Mouse (Mus musculus) small intestine, adult 2 months (tissue): ENCODE results near the gene Cdk5r1. TPM values are rescaled to one million over a fixed set of nuclear protein-coding genes. Genes with fewer than 3 reads are reported as not detected.

Experiments
- H3K27ac ChIP-seq: fragments of 200-500 bp; 2 replicates; pipeline ENCODE4 v1.5.1; 2012; ENCODE audit warnings: low read depth, low read length, control low read depth, inconsistent platforms; ENCODE audit not compliant: insufficient read depth
- H3K27me3 ChIP-seq: fragments of 200-500 bp; 2 replicates; pipeline ENCODE4 v1.6.1; 2012; ENCODE audit warnings: mild to moderate bottlenecking, moderate library complexity, low read length, inconsistent platforms; ENCODE audit not compliant: control insufficient read depth, insufficient read depth
- H3K36me3 ChIP-seq: fragments of 200-500 bp; 2 replicates; pipeline ENCODE4 v1.6.1; 2012; ENCODE audit warnings: mild to moderate bottlenecking, low read length, control low read depth, inconsistent platforms; ENCODE audit not compliant: control insufficient read depth, insufficient read depth
- H3K4me1 ChIP-seq: fragments of 200-500 bp; 2 replicates; pipeline ENCODE4 v1.6.1; 2012; ENCODE audit warnings: low read length, inconsistent platforms, mixed read lengths; ENCODE audit not compliant: control insufficient read depth, insufficient read depth, insufficient read length
- H3K4me3 ChIP-seq: fragments of 200-500 bp; 2 replicates; pipeline ENCODE4 v1.5.1; 2012; ENCODE audit warnings: low read depth, mild to moderate bottlenecking, control low read depth, inconsistent platforms, low read length, moderate library complexity
- CTCF ChIP-seq: fragments of 200-500 bp; IDR thresholded peaks from 2 replicates; pipeline ENCODE4 v1.5.1; 2012; ENCODE audit warnings: low read depth, mild to moderate bottlenecking, control low read depth, inconsistent platforms, low read length, moderate library complexity, mixed read lengths; ENCODE audit not compliant: insufficient replicate concordance, insufficient read length; ENCODE audit errors: extremely low read depth
- POLR2A ChIP-seq: fragments of 200-500 bp; IDR thresholded peaks from 2 replicates; pipeline ENCODE4 v1.6.1; 2012; ENCODE audit warnings: low read depth, mild to moderate bottlenecking, control low read depth, inconsistent platforms, low read length, moderate library complexity
- WGBS: fragments of 180-500 bp; shearing (Covaris S2); methylation state at CpG from one replicate; pipeline ENCODE4 v1.1.7; 2018; 5-methylcytosine and 5-hydroxymethylcytosine counted together
- polyA plus RNA-seq: library from polyadenylated mRNA; depleted of rRNA; stranded (reverse); fragments of >200 nt; gene quantifications from 2 replicates; pipeline ENCODE4 v1.2.3, GENCODE M21; 2012

Cdk5r1 gene
- polyA plus RNA-seq, 1 experiment, result 0.51 TPM

GRCm38 (mm10) chr11:80489882-80490196, 13.0 kb downstream of the Cdk5r1 start:
- Histone ChIP-seq H3K4me1 (no peaks in the 10 kb centered on the region; the same call in 1 of the 2 replicates), H3K27me3 (no peaks in the 10 kb centered on the region), H3K36me3 (peaks cover 3% of the 10 kb centered on the region; the same call in 1 of the 2 replicates), H3K27ac (peak overlapping the region; percentile 49; the same call in 1 of the 2 replicates), H3K4me3 (no peak overlapping the region)
- TF ChIP-seq CTCF, result no peak
- TF ChIP-seq POLR2A, result no peak
- WGBS, result 62% methylated on average over 5 of the region's 5 CpGs

DNA sequence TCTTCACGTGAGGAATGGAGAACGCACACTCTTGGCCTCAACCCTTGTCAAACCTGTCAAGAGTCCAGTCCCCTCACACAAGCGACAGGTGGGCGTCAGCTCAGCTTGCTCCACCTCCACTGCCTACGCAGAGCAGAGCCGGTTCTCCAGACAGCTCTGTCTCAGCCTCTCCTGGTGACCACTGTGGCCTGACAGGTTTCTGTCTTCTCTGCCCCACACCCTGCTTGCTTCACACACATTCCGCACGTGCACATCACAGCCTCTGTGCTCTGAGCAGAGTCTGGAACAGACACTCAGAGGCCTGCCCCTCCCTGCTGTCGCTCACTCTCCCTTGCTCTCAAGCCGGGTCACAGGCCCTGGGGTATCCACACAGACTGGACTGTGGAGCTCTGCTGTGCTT, 14.0 kb downstream of the Cdk5r1 start:
- Histone ChIP-seq H3K36me3 (peaks cover 7% of the 10 kb centered on the region; the same call in 1 of the 2 replicates), H3K27me3 (no peaks in the 10 kb centered on the region), H3K27ac (no peak overlapping the region), H3K4me1 (no peaks in the 10 kb centered on the region; the same call in 1 of the 2 replicates), H3K4me3 (no peak overlapping the region)
- WGBS, result 84% methylated on average over 10 of the region's 10 CpGs
- TF ChIP-seq POLR2A (no peak), CTCF (no peak)

DNA sequence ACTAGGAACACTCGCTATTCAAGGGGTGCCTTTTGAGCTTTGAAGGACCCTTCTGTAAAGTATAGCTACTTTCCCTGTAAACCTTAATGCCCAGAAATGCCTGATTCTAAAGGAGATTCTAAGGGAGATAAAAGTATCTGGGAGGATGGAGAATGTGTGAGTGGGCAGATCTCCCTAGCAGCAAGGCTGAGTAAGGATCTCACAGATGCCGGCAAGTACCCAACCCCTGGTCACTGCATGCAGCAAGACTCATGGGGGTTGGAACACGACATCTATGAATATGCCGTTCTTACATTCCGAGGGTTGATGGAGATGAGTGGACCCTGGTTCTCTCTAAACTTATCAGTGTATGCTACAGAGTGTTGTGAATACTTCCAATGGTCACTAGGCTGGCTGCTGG, 16.4 kb downstream of the Cdk5r1 start:
- TF ChIP-seq POLR2A (no peak), CTCF (no peak)
- Histone ChIP-seq H3K27me3 (no peaks in the 10 kb centered on the region), H3K36me3 (peaks cover 11% of the 10 kb centered on the region), H3K4me3 (no peak overlapping the region), H3K27ac (no peak overlapping the region), H3K4me1 (no peaks in the 10 kb centered on the region; the same call in 1 of the 2 replicates)
- WGBS, result 95% methylated on average over 5 of the region's 5 CpGs

DNA sequence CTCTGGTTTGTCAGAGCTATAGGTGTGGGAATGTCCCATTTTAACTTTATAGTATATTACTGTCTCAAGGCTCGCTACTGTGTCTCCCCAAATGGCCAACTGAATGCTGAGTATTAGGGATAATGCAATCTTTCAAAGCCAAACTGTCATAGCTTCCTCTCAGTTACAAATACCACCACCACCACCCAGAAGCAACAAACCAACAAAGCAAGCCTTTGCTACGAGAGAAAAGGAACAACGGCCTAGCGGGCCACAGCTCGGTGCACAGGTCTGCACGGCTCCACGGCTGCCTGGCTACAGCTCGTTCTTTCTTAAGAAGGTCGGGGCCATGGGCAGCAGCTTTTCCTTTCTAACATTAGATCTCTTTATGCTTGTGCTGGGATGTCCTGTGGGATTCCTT, 18.0 kb downstream of the Cdk5r1 start:
- TF ChIP-seq POLR2A, result no peak
- no peak for TF ChIP-seq CTCF
- Histone ChIP-seq H3K27ac (no peak overlapping the region), H3K27me3 (no peaks in the 10 kb centered on the region), H3K4me1 (no peaks in the 10 kb centered on the region), H3K4me3 (no peak overlapping the region), H3K36me3 (peaks cover 8% of the 10 kb centered on the region)
- 86% methylated on average over 9 of the region's 9 CpGs for WGBS

GRCm38 (mm10) chr11:80495972-80496371, 19.1 kb downstream of the Cdk5r1 start:
- no peaks in the 10 kb centered on the region for H3K4me1 ChIP-seq
- no peak overlapping the region for H3K27ac ChIP-seq
- peaks cover 8% of the 10 kb centered on the region for H3K36me3 ChIP-seq
- TF ChIP-seq POLR2A (no peak), CTCF (no peak)
- H3K27me3 ChIP-seq, result no peaks in the 10 kb centered on the region
- 94% methylated on average over 6 of the region's 6 CpGs for WGBS
- no peak overlapping the region for H3K4me3 ChIP-seq

DNA sequence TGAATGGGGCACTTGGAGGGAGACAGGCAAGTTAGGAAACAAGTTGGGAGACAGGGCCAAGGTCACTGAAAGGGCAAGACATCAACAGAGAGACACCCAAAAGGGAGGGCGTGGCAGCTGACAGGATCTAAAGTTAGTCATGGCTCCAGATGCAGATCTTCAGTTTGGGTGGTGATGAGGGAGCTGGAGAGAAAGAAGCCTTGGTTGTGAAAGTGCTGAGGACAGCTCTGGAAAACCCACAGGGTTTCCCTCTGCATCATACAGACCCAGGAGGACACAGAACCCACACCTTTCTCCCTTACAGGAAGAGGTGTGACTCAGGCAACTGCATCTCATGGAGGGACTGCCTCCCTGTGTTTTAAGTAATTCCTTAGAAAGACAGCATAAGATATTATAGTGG, 19.8 kb downstream of the Cdk5r1 start:
- Histone ChIP-seq H3K36me3 (peaks cover 8% of the 10 kb centered on the region), H3K4me1 (no peaks in the 10 kb centered on the region), H3K27ac (no peak overlapping the region), H3K27me3 (no peaks in the 10 kb centered on the region), H3K4me3 (no peak overlapping the region)
- WGBS, result 93% methylated on average over 1 of the region's 1 CpGs
- TF ChIP-seq POLR2A, result no peak
- no peak for TF ChIP-seq CTCF

GRCm38 (mm10) chr11:80497225-80497919, 20.5 kb downstream of the Cdk5r1 start:
- 83% methylated on average over 10 of the region's 10 CpGs for WGBS
- Histone ChIP-seq H3K36me3 (peaks cover 8% of the 10 kb centered on the region), H3K4me3 (no peak overlapping the region), H3K27me3 (no peaks in the 10 kb centered on the region), H3K4me1 (no peaks in the 10 kb centered on the region), H3K27ac (no peak overlapping the region)
- TF ChIP-seq CTCF, result no peak
- no peak for TF ChIP-seq POLR2A
